Mouse (Mus musculus) bone marrow, adult 2 months (tissue): ENCODE results near the gene Anxa11.

Source experiments
- CTCF ChIP-seq: fragments of 200-500 bp; IDR thresholded peaks from 2 replicates; pipeline ENCODE4 v1.5.1; 2011; ENCODE audit warnings: low read length, control low read depth; ENCODE audit not compliant: control insufficient read depth, insufficient read depth
- POLR2A ChIP-seq: fragments of 200-500 bp; IDR thresholded peaks from 2 replicates; pipeline ENCODE4 v1.6.1; 2011; ENCODE audit warnings: low read depth, mild to moderate bottlenecking, control low read depth, low read length, borderline replicate concordance; ENCODE audit not compliant: control insufficient read depth

- TF ChIP-seq CTCF (no peak), POLR2A (no peak)
Measured at GRCm38 (mm10) chr14:25831332-25831731, 10.6 kb upstream of the Anxa11 start.
